Mouse (Mus musculus): ENCODE data around the gene Polr2c. TPM values are rescaled to one million over a fixed set of nuclear protein-coding genes. Genes with fewer than 3 reads are reported as not detected.

The Polr2c gene
- 133 and 140 TPM in 2 replicates for polyA plus RNA-seq (2015; fragmentation: Nextera tagmentation; extraction: Ambion mirVana)

DNA sequence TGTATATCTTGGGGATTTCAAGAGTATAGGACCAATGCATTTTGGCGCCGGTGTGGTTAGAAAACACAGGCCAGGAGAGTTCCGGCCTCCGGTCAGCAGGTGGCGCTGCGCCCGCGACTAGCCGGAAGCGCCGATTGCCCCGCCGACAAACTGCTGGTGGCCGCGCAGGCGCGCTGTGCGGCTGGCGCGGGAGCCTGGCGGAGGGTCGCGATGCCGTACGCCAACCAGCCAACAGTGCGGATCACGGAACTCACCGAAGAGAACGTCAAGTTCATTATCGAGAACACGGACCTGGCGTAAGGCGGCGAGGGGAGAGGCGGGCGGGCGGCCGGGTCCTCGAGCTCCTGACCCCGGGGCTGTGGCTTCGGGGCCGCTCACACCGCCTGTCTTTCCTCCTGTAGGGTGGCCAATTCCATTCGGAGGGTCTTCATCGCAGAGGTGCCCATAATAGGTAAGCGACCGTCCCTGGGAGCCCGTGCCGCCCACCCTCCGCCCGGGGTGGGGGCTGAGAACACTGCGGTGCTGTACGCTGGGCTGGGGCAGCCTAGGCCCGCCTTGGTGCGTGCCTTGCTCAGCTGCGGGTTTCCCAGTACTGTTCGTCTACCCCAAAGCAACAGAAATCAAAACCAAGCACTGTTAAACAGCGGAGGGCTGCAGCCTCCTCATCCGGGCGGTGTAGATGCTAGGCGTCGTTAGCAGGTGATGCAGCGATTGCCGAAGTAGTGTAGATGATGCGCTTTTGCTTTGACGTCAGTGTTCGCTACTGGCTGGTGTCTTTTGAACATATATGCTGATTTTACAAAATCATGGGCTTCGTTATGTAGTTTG is at the start of gene Polr2c:
Gene Polr2c (plus strand): TSS at position 105 of the 828 bp plus-strand sequence.
- peaks cover 45% of the 10 kb centered on the region for H3K36me3 ChIP-seq
- peak within 1 kb of the TSS; percentile 99 for H3K9ac ChIP-seq (replicated peaks)
- WGBS: 1% methylated on average over 68 of the region's 68 CpGs
- H3K4me3 ChIP-seq (replicated peaks): peak within 1 kb of the TSS; percentile 99
- ATAC-seq: peak; percentile 89
- H3K27ac ChIP-seq: peak within 1 kb of the TSS; percentile 78
- H3K4me2 ChIP-seq (replicated peaks): peak within 1 kb of the TSS; percentile 94
- no peaks in the 10 kb centered on the region for H3K27me3 ChIP-seq
- H3K4me1 ChIP-seq (replicated peaks): peaks cover 20% of the 10 kb centered on the region
- no peaks in the 10 kb centered on the region for H3K9me3 ChIP-seq

- 52% methylated on average over 7 of the region's 7 CpGs for WGBS
- Histone ChIP-seq H3K27me3 (no peaks in the 10 kb centered on the region), H3K9ac (replicated peaks) (no peak overlapping the region), H3K4me1 (replicated peaks) (peaks cover 13% of the 10 kb centered on the region), H3K4me2 (replicated peaks) (no peak overlapping the region), H3K27ac (no peak overlapping the region), H3K36me3 (no peaks in the 10 kb centered on the region), H3K4me3 (replicated peaks) (no peak overlapping the region), H3K9me3 (no peaks in the 10 kb centered on the region)
- no peak for ATAC-seq
Observed at GRCm38 (mm10) chr8:94807506-94807905, 49.7 kb upstream of the Polr2c start.

DNA sequence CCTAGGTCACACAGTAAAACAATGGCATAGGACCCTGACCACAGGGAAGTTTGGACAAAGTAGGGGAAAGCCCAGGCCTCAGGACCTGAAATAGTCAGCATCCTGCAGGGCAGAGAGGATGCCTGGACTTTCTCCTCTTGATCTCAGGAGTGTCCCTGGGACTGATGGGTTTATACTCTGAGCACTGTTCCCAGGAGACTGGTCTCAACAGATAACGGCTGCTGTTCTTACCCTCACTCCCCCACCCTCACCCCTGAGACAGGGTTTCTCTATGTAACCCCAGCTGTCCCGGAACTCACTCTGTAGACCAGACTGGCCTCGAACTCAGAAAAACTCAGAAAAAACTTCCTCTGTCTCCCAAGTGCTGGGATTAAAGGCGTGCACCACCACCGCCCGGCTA is 48.9 kb upstream of the Polr2c start:
- no peak for ATAC-seq
- Histone ChIP-seq H3K27me3 (no peaks in the 10 kb centered on the region), H3K36me3 (no peaks in the 10 kb centered on the region), H3K9me3 (no peaks in the 10 kb centered on the region), H3K27ac (no peak overlapping the region), H3K9ac (replicated peaks) (no peak overlapping the region), H3K4me1 (replicated peaks) (peaks cover 15% of the 10 kb centered on the region), H3K4me3 (replicated peaks) (no peak overlapping the region), H3K4me2 (replicated peaks) (no peak overlapping the region)
- WGBS: 86% methylated on average over 6 of the region's 6 CpGs

- Histone ChIP-seq H3K27me3 (no peaks in the 10 kb centered on the region), H3K9me3 (no peaks in the 10 kb centered on the region), H3K9ac (replicated peaks) (0 out of 2 replicates have a peak within 1 kb of the TSS, but pooled peaks have one; percentile 7), H3K4me2 (replicated peaks) (no peak within 1 kb of the TSS), H3K4me1 (replicated peaks) (peaks cover 15% of the 10 kb centered on the region), H3K27ac (no peak within 1 kb of the TSS), H3K36me3 (no peaks in the 10 kb centered on the region), H3K4me3 (replicated peaks) (no peak within 1 kb of the TSS)
- 80% methylated on average over 3 of the region's 3 CpGs for WGBS
- no peak for ATAC-seq
Observed at GRCm38 (mm10) chr8:94810153-94810552, 47.1 kb upstream of the Polr2c start, which contains the start of gene Ccl17. Ccl17 (plus strand) TSS chr8:94810453.

DNA sequence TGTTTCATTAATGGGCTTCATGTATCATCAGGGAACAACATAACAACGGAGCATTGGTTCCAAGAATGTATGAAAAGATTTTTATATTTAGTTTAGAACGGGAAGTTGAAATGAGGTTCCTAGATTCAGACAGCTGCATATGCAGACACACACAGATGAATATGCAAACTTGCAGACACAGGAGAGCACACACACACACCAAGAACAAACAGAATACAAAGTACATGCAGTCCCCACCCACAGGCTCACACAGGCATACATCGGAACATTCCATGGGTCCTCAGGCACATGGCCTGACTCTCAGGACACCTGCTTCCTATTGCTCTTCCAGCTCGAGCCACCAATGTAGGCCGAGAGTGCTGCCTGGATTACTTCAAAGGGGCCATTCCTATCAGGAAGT is 46.4 kb upstream of the Polr2c start:
- WGBS: 83% methylated on average over 5 of the region's 5 CpGs
- Histone ChIP-seq H3K4me2 (replicated peaks) (no peak overlapping the region), H3K36me3 (no peaks in the 10 kb centered on the region), H3K27ac (no peak overlapping the region), H3K9me3 (no peaks in the 10 kb centered on the region), H3K9ac (replicated peaks) (0 out of 2 replicates have a peak overlapping the region, but pooled peaks have one; percentile 7), H3K27me3 (no peaks in the 10 kb centered on the region), H3K4me3 (replicated peaks) (no peak overlapping the region), H3K4me1 (replicated peaks) (peaks cover 15% of the 10 kb centered on the region)
- ATAC-seq: no peak

GRCm38 (mm10) chr8:94811654-94812053 is 45.6 kb upstream of the Polr2c start:
- Histone ChIP-seq H3K4me1 (replicated peaks) (peaks cover 12% of the 10 kb centered on the region), H3K4me3 (replicated peaks) (no peak overlapping the region), H3K9me3 (no peaks in the 10 kb centered on the region), H3K9ac (replicated peaks) (no peak overlapping the region), H3K36me3 (no peaks in the 10 kb centered on the region), H3K27ac (no peak overlapping the region), H3K27me3 (no peaks in the 10 kb centered on the region), H3K4me2 (replicated peaks) (no peak overlapping the region)
- ATAC-seq: no peak
- WGBS: 83% methylated on average over 6 of the region's 6 CpGs

- Histone ChIP-seq H3K36me3 (no peaks in the 10 kb centered on the region), H3K4me3 (replicated peaks) (peak overlapping the region; percentile 26), H3K27ac (peak overlapping the region; percentile 71), H3K9me3 (no peaks in the 10 kb centered on the region), H3K4me1 (replicated peaks) (peaks cover 6% of the 10 kb centered on the region), H3K9ac (replicated peaks) (peak overlapping the region; percentile 44), H3K4me2 (replicated peaks) (peak overlapping the region; percentile 44), H3K27me3 (no peaks in the 10 kb centered on the region)
- peak; percentile 82 for ATAC-seq
- 25% methylated on average over 6 of the region's 6 CpGs for WGBS
Observed at GRCm38 (mm10) chr8:94812645-94813098, 44.6 kb upstream of the Polr2c start.

- Histone ChIP-seq H3K9ac (replicated peaks) (no peak overlapping the region), H3K9me3 (no peaks in the 10 kb centered on the region), H3K4me3 (replicated peaks) (no peak overlapping the region), H3K36me3 (0 out of 2 replicates have a peak, but pooled peaks cover 3% of the 10 kb centered on the region), H3K4me2 (replicated peaks) (no peak overlapping the region), H3K27ac (no peak overlapping the region), H3K4me1 (replicated peaks) (peaks cover 6% of the 10 kb centered on the region), H3K27me3 (no peaks in the 10 kb centered on the region)
- WGBS: 0% methylated on average over 1 of the region's 1 CpGs
- no peak for ATAC-seq
Observed at GRCm38 (mm10) chr8:94814556-94814955, 42.7 kb upstream of the Polr2c start.

DNA sequence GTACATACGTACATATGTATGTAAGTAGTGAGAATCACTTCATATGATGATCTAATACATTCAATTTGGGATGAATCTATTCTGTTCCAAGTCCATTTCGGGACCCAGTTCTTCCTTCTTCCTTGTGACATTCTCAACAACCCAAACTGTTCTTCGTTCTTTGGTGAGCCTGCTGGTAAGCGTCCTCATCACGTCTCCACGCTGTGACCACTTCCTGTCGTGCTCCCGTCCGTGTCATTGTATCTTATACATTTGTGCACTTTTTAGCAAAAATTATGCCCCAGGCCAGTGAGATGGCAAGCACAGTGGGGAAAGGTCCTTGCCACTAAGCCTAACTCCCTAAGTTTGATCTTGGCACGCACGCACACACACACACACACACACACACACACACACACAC is 39.3 kb upstream of the Polr2c start:
- 93% methylated on average over 11 of the region's 11 CpGs for WGBS
- no peak for ATAC-seq

DNA sequence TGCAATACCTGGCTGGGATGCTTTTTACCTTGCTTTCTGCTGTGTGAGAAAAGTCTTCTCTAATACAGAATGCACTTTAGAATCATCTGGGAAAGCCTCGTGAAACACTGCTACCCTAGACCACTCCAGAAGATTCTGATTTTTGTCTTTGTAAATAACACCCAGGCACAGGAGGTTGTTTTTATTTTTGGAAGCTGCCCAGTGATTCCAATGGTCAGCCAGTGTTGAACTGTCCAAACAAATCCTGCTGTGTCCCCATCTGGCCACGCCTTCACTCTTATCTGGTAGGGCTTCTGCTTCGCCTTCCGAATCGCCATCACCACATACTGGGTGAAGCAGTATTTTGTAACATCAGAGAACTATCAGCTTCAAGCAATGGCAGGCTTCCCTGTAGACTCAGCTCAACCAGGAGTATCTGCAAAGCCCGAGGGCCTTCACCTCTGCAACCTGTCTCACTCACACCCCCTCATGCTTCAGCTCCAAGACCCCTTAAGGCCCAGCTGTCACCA is 37.5 kb upstream of the Polr2c start:
- no peaks in the 10 kb centered on the region for H3K27me3 ChIP-seq
- no peaks in the 10 kb centered on the region for H3K9me3 ChIP-seq
- WGBS: 87% methylated on average over 6 of the region's 6 CpGs
- H3K27ac ChIP-seq: no peak overlapping the region
- H3K4me1 ChIP-seq (replicated peaks): no peaks in the 10 kb centered on the region
- no peak overlapping the region for H3K4me3 ChIP-seq (replicated peaks)
- no peak overlapping the region for H3K4me2 ChIP-seq (replicated peaks)
- ATAC-seq: no peak
- H3K36me3 ChIP-seq: peaks cover 45% of the 10 kb centered on the region
- no peak overlapping the region for H3K9ac ChIP-seq (replicated peaks)

More for the DNA sequence above, 39.3 kb upstream of the Polr2c start:
- no peak overlapping the region for H3K27ac ChIP-seq
- no peaks in the 10 kb centered on the region for H3K4me1 ChIP-seq (replicated peaks)
- no peaks in the 10 kb centered on the region for H3K9me3 ChIP-seq
- H3K4me3 ChIP-seq (replicated peaks): no peak overlapping the region
- no peaks in the 10 kb centered on the region for H3K27me3 ChIP-seq
- no peak overlapping the region for H3K9ac ChIP-seq (replicated peaks)
- peaks cover 27% of the 10 kb centered on the region for H3K36me3 ChIP-seq
- H3K4me2 ChIP-seq (replicated peaks): no peak overlapping the region

DNA sequence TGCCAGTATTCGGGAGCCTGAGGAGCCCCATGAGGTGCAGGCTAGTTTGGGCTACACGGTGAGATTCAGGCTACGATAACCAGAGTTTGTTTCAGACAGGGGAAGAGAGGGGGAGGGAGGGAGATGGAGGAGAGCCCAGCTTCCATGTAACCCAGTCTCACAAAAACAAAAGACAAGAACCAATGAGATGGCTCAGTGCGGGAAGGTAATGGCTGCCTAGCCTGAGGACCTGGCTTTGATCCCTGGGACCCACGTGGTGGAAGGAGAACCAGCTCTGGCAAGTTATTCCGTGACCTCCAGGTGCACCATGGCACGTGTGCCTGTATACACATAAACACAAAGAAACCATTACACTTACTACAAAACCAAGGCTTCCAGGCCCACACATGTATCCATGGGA is 36.7 kb upstream of the Polr2c start:
- Histone ChIP-seq H3K4me3 (replicated peaks) (no peak overlapping the region), H3K9ac (replicated peaks) (no peak overlapping the region), H3K9me3 (no peaks in the 10 kb centered on the region), H3K4me1 (replicated peaks) (no peaks in the 10 kb centered on the region), H3K27me3 (no peaks in the 10 kb centered on the region), H3K36me3 (peaks cover 52% of the 10 kb centered on the region), H3K27ac (no peak overlapping the region), H3K4me2 (replicated peaks) (no peak overlapping the region)
- ATAC-seq: no peak
- 85% methylated on average over 7 of the region's 7 CpGs for WGBS

DNA sequence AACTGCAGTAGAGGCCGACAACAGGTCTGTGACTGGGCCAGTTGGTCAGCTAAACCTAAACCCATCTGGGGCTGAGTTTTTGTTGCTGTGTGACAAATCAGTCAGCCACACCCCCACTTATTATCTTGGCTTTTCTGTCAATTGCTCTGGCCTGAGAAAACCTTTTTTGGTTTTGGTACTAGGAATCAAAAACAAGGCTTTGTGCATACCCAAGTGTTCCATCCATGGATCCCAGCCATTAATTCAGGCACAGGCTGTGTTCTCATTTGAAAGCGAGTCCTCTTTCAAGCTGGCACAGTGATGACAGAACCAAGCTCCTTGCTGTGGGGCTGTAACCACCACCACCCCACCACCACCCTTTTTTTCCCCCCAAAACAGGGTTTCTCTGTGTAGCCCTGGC is 35.9 kb upstream of the Polr2c start:
- Histone ChIP-seq H3K4me3 (replicated peaks) (no peak overlapping the region), H3K9me3 (no peaks in the 10 kb centered on the region), H3K36me3 (peaks cover 60% of the 10 kb centered on the region), H3K27me3 (no peaks in the 10 kb centered on the region), H3K4me2 (replicated peaks) (no peak overlapping the region), H3K9ac (replicated peaks) (no peak overlapping the region), H3K27ac (no peak overlapping the region), H3K4me1 (replicated peaks) (no peaks in the 10 kb centered on the region)
- WGBS: 88% methylated on average over 2 of the region's 2 CpGs
- no peak for ATAC-seq
